Mouse (Mus musculus) spleen, postnatal 36 days (tissue): ENCODE results near the gene 2010111I01Rik.
"Not testable (repeated sequence)": the region's sequence is repeated elsewhere in the genome, so short reads cannot be mapped to it uniquely, and the experiment has no call there.

Source experiments
- DNase-seq, 2 experiments: peaks; one replicate each; pipeline ENCODE4 v3.0.0; 2022; ENCODE audit warnings: low spot score in 2 of 2, mixed read lengths in 1 of 2

Gene 2010111I01Rik

DNA sequence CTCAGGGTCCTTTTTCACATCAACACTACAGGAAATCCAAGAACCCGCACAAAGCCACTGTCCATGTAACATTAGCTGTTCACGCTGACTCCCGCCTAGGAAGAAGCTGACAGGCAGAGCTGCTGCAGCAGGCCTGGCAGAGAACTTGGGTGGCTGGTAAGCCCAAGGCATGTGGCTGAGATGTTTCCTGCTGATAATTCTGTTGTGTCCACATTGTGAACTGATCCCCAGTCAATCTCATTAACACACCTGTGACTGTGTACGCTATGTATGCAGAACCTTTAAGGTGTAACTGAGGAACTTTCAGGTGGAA, 349.9 kb downstream of the 2010111I01Rik start:
- no peak for DNase-seq

DNA sequence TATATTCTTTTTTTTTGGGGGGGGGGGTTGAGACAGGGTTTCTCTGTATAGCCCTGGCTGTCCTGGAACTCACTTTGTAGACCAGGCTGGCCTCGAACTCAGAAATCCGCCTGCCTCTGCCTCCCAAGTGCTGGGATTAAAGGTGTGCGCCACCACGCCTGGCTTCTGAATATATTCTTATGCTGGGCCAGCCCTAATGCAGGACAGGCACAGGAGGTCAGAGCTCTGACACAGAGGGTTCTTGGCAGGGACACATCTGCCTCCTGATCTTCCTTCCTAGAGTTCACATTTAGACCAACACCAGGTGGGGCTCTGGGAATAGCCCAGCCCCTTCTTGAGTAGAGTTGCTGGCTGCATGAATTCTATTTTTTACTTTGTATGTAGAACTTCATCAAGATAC, 350.4 kb downstream of the 2010111I01Rik start:
- DNase-seq, result not testable (repeated sequence)

DNA sequence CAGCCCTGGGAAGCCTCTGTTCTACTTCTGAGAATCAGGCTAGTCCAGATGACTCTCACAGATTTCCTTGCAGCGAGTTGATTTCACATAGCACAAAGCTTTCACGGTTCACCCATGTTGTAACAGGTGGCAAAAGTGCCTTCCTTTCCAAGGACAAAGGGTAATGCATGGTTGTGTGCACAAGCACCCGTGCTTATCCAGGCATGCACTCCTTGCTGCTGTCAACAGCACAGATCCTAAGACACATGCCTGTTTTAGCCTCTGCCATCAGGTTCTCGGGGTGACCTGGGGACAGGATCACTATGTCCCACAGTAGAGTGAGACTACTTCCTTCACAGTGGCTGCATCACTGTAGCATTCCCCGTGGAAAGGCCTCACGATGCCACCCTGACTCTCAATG, 351.1 kb downstream of the 2010111I01Rik start:
- no peak for DNase-seq

DNA sequence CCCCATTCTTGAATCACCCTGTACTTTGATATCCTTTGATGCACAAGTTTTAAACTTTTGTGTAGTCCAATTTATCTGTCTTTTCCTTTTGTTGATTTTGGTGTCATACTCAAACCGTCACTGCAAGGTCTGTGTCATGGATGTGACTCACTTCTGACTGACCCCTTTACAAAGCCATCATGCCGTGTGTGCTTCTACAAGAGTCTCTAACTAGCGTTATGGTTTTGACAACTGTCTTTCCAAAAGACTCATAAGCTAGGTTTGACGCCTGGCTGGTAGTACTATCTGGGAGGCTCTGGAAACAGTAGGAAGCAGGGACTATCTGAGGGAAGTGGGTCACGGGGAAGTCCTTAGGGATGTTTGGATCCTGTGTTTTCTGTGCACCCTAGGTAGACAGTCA, 351.7 kb downstream of the 2010111I01Rik start:
- DNase-seq, result no peak

DNA sequence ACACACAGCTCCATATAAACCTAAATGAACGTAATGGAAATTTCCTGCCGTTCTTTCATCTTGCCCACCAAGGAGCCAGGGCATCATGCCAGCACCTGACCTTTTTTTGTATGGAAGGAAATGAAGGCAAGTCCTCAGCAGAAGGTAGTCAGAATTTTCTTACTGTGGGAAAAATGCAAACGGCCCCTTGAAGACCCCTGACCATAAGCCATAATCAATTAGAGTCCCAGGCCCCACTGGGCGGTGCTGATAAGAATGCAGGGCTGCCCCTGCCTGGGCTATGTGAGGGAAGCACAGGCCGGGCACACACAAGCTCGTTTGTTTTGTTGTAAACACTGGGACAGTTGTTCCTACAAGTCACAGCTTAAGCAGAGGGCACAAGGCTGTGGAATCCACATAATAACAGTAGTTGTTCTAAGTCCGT, 353.0 kb downstream of the 2010111I01Rik start:
- no peak for DNase-seq

DNA sequence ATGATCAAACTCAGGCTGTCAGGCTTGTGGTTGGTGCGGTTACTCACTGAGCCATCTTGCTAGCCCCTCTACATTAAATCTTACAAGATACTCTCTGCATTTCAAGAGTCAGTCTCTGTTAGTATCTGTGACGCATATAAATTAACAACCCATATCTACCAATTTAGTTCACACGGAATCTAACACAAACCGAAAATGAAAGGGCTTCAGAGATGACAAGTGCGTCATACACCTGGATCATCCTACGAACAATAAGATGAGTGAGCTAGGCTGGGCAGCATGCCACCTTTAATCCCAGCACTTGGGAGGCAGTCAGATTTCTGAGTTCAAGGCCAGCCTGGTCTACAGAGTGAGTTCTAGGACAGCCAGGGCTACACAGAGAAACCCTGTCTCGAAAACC, 355.1 kb downstream of the 2010111I01Rik start:
- DNase-seq, result no peak

DNA sequence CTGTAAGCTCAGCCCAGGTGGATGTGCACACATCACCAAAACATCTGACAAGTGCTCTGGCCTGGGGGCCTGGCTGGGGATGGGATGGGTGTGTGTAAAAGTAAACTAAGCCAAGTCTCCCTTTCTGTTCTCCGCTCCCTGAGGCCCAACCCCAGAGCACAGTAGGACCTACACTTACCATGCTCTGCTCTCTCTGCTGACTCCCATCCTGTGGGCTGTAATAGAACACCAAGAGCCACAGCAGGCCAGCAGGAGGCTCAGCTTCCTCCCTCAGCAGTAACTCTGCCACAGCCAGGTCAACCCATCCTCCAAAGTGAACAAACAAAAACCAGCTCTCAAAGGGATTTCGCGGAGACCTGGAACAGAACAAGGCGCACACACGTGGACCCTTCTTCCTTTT, 357.0 kb downstream of the 2010111I01Rik start:
- no peak for DNase-seq

DNA sequence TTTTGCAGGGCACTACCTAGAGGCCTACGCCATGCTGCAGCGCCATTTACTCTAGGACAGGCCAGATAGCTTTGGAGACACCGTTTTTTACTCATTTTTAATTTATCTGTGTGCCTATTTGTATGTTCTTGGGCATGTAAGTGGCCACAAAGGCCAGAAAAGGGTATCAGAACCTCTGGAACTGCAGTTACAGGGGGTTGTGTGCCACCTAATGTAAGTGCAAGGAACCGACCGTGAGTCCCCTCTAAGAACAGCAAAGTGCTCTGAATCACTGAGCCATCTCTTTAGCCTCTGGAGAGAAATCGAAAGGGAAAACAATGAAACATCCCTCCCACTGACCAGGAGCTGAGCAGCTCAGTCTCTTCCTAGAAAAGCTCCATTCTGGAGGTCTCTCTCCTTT, 358.1 kb downstream of the 2010111I01Rik start:
- DNase-seq, result no peak

DNA sequence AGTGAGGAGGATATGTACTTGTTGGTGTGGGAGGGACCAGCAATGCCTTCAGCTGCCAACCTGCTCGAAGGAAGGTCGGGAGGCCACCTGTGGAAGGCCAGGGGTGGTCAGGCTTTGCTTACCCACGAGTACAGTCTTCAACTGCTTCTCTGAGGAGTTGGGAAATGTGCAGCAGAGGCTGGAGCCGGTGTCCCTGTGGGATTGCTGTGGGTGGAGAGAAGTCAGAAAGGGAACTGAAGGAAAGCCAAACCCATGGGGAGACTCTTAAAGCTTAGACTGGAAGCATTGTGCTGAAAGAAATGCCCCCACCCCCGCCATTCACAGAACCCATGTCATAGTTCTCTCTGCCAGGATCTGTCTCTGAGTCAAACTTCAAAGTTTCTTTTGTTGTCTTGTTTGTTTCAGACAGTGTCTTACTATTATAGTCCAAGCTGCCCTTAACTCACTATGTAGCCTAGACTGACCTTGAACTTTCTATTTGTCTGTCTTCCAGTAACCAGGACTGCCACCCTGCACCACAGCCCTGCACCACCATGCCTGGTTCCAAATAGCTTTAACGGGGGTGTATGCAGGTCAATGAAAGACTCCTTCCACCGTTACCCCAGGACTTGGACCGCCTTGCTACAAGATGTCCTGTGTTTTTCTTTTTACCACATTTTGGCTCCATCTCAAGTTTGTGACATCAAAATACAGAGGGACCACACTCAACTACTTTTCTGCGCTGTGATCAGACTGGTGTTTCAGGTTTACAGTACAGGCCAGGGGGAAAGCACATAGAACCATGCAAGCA, 358.8 kb downstream of the 2010111I01Rik start:
- DNase-seq, result no peak

DNA sequence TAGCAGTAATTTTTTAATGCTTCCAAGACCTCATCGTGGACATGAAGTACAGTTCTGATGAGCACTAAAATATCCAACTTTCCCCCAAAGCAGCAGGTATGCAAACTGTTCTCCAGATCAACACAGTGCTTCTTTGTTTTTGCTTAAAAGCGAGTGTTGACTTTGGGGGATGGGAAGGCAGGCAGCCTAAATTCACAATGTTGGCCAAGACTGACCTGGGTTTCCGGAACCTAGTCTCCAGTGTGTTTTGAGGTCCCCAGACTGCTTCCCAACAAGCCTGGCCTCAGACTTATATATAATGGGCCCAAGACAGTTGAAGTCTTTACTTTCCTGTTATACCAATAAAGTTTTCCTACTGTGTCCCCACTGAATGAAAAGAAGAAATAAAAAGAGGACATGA, 359.6 kb downstream of the 2010111I01Rik start:
- DNase-seq, result no peak

DNA sequence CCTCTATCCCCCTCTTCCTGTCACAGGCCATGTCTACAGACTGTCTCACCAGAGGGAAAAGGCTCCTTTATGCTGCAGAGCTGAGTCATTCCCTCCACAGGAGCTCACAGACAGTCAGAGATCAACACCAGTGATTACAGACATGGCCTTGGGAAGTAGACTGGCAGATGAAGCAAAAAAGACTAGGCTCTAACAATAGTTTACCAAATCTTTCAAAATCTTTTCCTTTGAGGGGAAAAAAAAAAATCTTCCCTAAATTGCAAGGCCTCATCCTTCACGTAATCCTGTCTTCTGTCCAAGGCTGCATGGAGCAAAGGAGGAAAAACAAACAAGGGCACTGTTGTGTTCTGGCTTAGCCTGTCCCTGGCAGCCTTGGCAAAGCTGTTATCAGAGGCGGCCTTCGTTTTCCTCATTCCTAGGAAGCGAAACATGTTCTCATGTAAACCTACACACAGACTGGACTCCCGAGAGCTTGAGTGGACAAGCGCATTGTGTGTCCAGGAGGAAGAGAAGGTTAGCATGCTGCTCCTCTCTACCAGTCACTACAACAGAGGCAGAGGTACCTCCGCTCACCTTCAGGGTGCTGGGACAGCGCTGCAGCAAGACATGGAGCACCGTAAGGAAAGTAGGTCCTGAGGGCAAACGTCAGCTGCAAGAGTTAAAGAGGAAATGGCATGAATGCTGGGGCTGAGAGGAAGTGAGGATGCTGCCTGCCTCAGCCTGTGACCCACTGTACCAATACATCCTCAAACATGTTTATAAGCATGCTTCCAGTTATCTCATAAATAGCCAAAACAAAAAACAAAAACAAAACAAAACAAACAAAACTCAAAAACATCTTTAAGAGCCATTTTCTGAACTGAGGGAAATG, 360.5 kb downstream of the 2010111I01Rik start:
- no peak for DNase-seq

DNA sequence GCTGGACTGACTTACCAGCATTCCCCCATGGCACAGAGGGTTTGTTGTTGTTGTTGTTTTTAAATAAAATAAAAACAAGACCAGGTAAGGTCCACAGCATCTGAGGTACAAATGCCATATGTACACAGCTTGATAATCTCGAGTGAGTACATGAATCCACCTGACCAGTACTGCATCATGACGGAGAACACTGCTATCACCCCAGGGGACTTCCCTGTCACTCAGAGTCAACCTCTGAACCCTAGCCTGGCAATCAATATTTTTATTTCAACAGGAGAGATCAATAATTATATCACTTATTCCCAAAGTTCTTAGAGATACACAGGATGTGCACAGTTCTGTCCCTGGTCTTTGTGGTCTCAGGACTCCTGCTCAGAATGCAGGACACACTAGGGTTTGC, 361.3 kb downstream of the 2010111I01Rik start:
- DNase-seq, result no peak

DNA sequence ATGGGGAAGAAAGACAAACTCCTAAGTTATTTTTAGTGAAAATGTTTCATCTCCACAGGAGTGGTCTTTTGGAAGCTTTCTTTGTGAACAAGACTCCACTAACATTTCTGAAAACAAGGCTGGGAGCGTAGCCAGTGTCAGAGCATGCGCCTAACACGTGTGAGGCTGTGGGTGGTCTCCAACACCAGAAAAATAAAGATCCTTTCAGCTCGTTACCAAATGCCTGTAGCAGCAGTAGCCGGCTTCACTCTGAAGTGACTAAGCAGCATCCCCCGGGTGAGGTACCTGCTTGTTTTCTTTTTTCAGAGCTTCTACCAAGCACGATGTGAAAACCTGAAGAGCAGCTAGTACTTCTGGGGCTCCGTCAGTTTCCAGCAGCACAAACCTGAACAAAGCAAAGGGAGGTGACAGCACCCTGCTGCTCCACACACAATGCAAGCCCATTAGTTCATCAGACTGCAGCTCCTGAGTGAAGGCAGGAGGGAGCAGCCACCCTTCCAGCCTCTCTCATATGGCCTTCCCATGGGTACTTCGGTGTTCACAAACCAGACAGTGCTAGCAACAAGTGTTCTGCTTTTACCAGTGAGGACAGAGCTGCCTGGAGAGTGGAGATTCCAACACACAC, 365.7 kb downstream of the 2010111I01Rik start:
- no peak for DNase-seq

DNA sequence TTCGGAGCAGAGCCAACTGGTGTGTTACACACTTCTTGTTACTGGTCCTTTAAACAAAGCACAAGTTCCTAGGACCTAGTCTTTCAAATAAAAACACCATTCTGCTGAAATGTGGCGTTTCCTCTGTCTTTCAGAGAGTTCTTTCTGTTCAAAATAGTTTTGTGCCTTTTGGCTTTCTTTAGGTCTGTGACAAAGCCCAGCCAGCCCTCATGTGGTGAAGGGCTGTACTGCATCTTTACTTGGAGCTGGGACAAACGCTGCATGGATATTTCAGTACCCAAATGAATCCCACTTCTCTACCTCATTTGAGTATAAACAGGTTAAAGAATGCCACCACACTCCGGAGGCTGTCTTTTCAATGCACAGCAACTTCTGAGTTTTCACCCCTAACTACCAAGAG, 366.7 kb downstream of the 2010111I01Rik start:
- peak in 1 of 2 experiments; percentile 18 for DNase-seq

DNA sequence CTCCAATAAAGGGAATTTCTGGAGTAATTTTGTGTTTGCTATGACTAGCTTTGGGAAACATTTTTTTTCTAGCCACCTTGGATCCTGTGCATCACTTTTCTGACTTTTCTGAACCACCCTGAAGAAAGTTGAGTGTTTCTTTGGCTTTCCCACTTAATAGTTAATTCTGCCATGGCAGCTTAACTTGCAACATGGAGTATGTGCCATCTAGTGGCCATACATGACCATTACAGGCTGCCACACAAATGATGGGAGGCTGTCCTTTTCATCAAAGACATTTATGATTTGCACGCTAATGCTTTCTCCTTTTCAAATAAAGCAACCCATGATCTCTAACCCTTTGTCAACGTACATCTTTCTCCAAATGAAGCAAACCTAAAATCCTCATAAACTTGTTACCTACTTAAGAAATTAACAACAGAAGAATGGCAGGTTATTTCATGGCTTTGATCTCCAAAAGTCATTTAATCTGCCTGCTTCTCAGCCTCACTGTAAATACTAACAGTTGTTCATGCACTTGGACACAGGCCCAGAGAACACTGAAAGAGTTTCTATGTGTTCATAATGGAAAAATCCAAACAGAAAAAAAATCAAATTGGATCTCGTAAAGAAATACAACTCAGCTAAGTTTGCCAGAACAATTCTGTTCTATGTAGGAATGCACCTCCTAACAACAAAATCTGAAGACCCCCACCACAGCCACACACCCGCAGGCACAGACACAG, 368.0 kb downstream of the 2010111I01Rik start:
- peak; percentile 27 to 38 for DNase-seq

DNA sequence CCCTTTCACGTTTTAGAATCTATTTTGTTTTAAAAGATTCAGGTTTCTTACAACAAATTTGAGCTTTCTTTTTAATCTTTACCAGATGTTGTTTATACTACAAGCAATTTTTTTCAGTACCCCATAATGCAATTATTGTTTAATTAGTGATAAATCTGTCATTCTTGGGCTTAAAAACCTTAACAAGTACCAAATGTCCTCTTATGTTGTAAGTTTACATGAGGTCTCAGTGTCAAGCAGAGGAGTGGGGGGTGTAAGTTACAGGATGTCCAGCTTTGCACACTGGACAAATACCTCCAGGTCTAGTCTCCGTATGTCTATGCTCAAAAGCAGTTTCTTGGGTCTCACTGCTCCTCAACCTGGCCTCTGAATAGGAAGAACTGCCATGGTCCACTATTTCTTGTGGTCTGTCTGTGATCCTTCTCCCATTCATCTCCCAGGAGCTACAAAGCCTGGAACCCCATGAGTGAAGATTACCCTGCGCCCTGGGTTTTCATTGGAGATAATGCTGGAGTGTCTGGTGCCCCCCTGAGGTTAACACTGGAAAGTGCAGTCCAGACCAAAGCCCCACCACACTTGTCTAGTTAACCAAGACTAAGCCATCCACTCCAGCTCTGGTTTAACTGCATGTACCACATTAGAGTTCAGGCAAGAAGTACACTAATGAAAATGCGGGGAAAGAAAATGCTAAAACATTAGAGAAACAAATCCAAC, 370.9 kb downstream of the 2010111I01Rik start:
- DNase-seq, result no peak

DNA sequence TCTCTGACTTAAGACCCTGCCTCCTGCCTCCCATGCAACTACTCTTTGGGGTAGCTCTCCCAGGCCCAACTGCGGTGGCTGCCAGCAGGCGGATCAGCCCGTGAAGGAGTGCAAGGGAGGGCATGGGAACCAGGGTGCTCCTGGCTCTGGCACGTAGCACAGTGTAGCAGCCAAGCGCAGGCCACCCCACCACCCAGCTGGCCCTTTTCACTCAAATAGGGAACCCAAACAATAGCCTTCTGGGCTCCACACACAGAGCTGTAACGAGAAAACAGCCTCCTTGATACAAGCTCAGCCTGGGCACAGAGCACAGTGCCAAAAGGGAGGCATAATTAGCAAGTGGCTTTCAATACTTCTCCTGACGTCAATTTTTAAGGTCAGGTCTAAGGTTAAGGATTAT, 371.6 kb downstream of the 2010111I01Rik start:
- DNase-seq, result no peak

DNA sequence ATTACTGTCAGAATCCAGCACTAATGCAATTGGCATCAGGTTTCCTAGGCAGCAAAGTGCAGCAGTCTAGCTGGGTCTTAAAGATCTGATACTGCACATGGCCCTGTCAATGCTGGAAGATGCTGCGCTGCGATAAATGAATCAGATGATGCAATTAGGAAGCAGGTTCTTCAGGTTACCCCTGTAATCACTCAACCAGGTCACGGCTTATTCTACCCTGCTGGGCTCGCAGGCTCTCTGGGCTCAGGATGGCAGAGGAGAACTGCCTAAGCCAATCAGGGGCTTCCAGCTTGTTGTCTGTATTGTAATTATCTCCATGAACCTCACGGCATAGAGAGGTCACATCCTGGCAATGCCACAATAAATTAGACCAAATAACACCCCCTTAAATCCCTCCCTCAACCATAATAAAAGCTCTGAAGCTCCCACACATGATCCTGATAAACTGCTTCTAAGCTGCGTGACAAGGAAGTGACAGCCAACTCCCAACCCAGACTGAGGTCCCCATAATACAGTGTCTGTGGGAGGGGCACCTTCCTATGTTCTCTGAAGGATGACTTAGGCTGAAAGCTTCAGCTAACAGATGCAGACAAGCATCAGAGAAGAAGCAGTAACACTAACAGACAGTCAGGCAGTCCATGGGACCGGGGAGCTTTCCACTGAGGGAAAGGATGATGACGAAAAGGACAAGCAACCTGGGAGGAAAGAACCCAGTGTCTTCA, 372.7 kb downstream of the 2010111I01Rik start:
- no peak for DNase-seq

DNA sequence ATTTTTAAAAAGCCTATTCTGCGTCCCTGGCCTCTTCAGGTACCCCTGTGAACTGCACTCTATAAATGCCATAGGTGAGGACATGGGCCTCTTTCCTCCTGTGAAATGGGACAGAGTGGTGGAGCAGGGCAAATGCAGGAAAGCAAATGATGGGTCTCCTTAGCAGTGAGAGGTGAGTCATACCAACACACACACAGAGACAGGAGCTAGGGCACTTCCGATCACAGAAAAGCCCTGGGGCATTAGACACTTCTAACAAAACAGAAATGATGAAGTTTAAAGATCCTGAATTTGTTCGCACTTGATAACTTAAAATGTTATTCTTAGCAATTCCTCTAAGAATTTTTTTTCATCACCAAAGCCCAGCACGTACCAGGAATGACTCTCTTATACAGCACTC, 375.3 kb downstream of the 2010111I01Rik start:
- no peak for DNase-seq

DNA sequence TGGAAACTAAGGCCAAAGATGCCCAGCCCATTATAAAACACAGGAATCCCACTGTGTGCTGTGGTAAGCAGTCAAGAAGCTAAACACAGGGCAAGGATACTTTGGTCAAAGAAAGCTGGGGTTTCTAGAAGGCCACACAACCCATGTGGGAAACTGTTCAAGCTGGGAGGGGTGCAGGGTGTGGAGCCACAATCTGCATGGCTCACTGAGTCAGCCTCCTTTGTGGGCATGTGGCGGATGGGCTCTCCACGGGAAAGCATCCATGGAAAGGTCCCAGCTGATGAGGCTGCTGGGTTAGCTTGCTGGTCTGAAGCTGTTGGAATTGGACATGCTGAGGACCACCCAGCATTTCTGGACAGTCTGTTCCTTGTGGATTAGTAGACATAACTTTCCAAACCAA, 378.1 kb downstream of the 2010111I01Rik start:
- no peak for DNase-seq

DNA sequence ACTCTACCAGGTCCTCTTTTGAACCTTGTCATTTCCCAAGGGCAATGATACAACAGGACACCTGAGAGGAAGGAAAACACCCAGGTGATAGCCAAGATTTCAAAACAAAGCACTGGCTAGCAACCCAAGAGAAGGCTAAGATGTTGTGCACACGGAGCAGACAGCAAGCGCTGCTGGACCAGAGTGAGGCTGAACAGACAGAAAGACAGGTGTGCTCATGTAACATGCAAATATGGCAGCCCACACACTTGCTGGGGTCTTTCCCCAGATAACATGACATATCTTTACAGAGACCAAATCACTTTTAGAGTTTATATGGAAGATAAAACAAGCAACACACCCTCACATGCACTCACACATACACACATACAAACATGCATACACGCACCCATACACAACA, 379.8 kb downstream of the 2010111I01Rik start:
- no peak for DNase-seq
